Mouse (Mus musculus) forebrain, embryonic 10.5 days (tissue): ENCODE results near the gene Gm10160. TPM values are rescaled to one million over a fixed set of nuclear protein-coding genes. Genes with fewer than 3 reads are reported as not detected.

Source experiments
- DNase-seq: peaks from one replicate; pipeline ENCODE4 v3.0.0-alpha.2; 2017; ENCODE audit warnings: low spot score; ENCODE audit errors: extremely low spot score
- H3K27ac ChIP-seq: fragments of 300-500 bp; sonication (generic); 2 replicates; pipeline ENCODE4 v1.5.1; 2016; ENCODE audit warnings: mild to moderate bottlenecking
- H3K27me3 ChIP-seq: fragments of 300-500 bp; sonication (generic); 2 replicates; pipeline ENCODE4 v1.6.1; 2016; ENCODE audit warnings: mild to moderate bottlenecking; ENCODE audit not compliant: poor library complexity, severe bottlenecking
- H3K36me3 ChIP-seq: fragments of 300-500 bp; sonication (generic); replicated peaks from 2 replicates; pipeline ENCODE4 v1.6.1; 2016; ENCODE audit warnings: mild to moderate bottlenecking, moderate library complexity
- H3K4me1 ChIP-seq: fragments of 300-500 bp; sonication (generic); 2 replicates; pipeline ENCODE4 v1.6.1; 2016
- H3K4me3 ChIP-seq: fragments of 300-500 bp; sonication (generic); 2 replicates; pipeline ENCODE4 v1.5.1; 2016; ENCODE audit warnings: mild to moderate bottlenecking, moderate library complexity
- H3K9me3 ChIP-seq: fragments of 300-500 bp; sonication (generic); 2 replicates; pipeline ENCODE4 v1.6.1; 2016; ENCODE audit warnings: mild to moderate bottlenecking, moderate library complexity
- WGBS: fragments of 180-500 bp; shearing (Covaris S2); methylation state at CpG from one replicate; pipeline ENCODE4 v1.1.7; 2016; 5-methylcytosine and 5-hydroxymethylcytosine counted together
- polyA plus RNA-seq: library from polyadenylated mRNA; unstranded; fragments of >200 nt; fragmentation: Nextera tagmentation; extraction: Ambion mirVana; gene quantifications from 2 replicates; pipeline ENCODE4 v1.2.1, GENCODE M21; 2016

The Gm10160 gene
- polyA plus RNA-seq, result not detected in 2 replicates

DNA sequence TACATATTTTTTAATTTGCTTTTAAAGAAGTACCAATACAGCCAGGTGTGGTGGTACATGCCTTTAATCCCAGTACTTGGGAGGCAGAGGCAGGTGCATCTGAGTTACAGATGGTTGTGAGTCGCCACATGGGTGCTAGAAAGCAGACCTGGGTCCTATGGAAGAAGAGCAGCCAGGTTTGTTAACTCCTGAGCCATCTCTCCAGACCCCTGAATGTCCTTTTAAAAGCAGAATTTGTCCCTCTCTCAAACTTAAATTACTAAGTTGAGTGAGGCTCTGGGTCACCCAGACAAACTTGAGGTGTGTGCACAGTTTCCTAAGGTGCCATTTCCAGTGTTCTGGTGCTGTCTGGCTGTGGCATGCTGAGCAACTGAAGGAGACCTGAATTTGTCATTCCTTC lies at the start of gene Gm10160:
Gm10160 (minus strand) TSS at position 101 of the 400 bp plus-strand sequence.
- peaks cover 46% of the 10 kb centered on the region for H3K27me3 ChIP-seq
- H3K27ac ChIP-seq, result no peak within 1 kb of the TSS
- H3K36me3 ChIP-seq, result no peaks in the 10 kb centered on the region
- no peak for DNase-seq
- H3K4me3 ChIP-seq, result no peak within 1 kb of the TSS
- no peaks in the 10 kb centered on the region for H3K9me3 ChIP-seq
- WGBS, result 72% methylated on average over 1 of the region's 1 CpGs
- peaks cover 47% of the 10 kb centered on the region for H3K4me1 ChIP-seq

DNA sequence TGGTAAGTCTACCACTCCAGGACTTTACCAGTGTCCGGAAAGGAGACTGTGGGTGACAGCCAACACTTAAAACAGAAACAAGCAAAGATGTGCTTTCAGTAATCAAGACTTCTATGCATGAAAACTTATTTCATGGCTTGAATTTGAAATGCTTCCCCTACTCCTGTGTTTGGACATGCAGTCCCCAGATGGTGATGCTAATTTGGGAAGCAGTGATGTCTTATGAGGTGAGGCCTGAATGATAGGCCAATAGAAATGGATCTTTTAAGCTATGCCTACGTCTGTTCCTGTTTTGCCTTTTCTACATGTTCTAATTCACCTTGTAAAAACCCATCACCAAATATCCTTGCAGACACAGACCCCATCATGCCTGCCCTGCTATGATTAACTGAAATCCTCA lies 49.3 kb upstream of the Gm10160 start:
- Histone ChIP-seq H3K9me3 (no peaks in the 10 kb centered on the region), H3K4me3 (no peak overlapping the region), H3K4me1 (no peaks in the 10 kb centered on the region), H3K27ac (no peak overlapping the region), H3K36me3 (peaks cover 25% of the 10 kb centered on the region), H3K27me3 (no peaks in the 10 kb centered on the region)
- DNase-seq, result no peak
- 93% methylated on average over 2 of the region's 2 CpGs for WGBS

DNA sequence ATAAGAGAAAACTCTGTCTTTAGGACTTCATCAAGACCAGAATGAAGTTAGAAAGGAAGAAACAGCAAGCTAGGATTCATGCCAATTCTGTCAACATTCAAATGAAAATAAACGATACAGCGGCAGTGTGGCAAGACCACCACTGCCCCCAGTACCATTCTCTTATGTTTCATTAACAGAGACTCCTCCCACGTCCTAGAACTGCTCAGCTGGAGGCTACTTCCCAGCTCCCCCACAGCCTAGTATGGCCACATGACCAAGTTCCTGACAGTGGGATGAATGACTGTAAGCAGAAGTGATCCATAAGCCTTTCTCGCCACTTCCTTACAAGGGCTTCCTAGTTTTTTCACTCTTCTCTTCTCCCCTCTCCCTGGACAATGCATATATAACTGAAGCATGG lies 48.5 kb upstream of the Gm10160 start:
- Histone ChIP-seq H3K27ac (no peak overlapping the region), H3K27me3 (no peaks in the 10 kb centered on the region), H3K4me3 (no peak overlapping the region), H3K9me3 (no peaks in the 10 kb centered on the region), H3K4me1 (no peaks in the 10 kb centered on the region), H3K36me3 (peaks cover 31% of the 10 kb centered on the region)
- no peak for DNase-seq
- WGBS, result 88% methylated on average over 4 of the region's 4 CpGs

DNA sequence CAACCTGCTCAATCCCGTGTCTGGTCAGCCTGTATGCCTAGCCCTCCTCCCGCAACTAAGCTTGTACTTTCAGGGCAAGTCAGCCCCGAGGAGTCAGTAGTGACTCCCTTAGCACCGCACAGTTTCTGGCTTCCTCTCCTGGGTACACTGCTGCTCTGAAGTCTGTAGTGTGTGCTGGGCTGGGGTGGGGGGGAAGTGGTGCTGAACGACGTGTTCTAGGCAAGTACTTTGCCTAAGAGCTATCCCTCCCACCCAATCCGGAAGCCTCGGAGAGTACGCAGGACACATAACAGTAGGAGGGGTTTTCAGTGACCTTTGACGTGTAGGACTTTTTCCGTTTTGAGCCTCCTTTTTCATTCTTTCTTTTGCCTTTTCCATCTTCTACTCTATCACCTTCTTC lies 43.8 kb upstream of the Gm10160 start:
- no peaks in the 10 kb centered on the region for H3K4me1 ChIP-seq
- H3K27ac ChIP-seq, result no peak overlapping the region
- no peak overlapping the region for H3K4me3 ChIP-seq
- peaks cover 40% of the 10 kb centered on the region for H3K36me3 ChIP-seq
- no peak for DNase-seq
- H3K9me3 ChIP-seq, result no peaks in the 10 kb centered on the region
- H3K27me3 ChIP-seq, result no peaks in the 10 kb centered on the region
- 85% methylated on average over 11 of the region's 11 CpGs for WGBS

DNA sequence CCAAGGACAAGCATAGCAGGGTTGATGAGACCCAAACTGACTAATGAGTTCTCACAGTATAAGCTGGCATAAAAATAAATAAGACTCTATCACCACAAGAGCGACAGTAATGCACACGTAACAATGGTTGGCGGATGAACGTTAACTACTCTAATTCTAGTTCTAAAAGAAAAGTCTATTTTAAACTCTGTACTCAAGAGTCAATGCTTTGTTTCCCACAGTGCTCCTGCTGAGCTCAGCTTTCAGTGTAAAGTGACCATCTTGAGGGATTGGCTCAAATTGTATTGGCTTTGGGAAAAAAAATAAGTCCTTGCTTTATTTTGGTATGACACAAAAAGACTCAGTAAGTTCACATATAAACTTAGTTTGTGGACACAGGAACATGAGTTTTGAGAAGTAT lies 29.5 kb upstream of the Gm10160 start:
- no peaks in the 10 kb centered on the region for H3K4me1 ChIP-seq
- H3K4me3 ChIP-seq, result no peak overlapping the region
- H3K36me3 ChIP-seq, result peaks cover 27% of the 10 kb centered on the region
- WGBS, result 78% methylated on average over 4 of the region's 4 CpGs
- H3K27ac ChIP-seq, result no peak overlapping the region
- H3K27me3 ChIP-seq, result no peaks in the 10 kb centered on the region
- H3K9me3 ChIP-seq, result no peaks in the 10 kb centered on the region
- DNase-seq, result no peak

DNA sequence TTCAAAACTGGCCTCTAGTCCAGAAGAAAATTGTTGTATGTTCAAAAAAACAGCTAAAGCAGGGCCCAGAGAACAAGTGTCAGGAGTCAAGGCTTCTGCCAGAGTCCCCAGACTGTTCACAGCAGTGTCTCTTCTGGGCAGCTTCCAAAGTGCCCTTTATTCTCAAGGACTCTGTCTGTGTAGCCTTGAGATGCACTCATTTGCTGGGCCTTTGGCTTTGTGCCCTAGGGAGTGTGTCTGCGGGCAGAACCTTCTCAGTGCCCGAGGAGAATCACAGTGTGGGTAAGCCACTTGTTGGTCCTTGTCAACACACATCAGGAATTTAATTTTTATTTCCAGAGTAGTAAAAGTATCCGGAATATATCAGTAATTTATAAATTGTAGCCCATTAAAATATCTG lies 26.0 kb upstream of the Gm10160 start:
- Histone ChIP-seq H3K4me1 (no peaks in the 10 kb centered on the region), H3K9me3 (no peaks in the 10 kb centered on the region), H3K36me3 (peaks cover 15% of the 10 kb centered on the region), H3K27ac (no peak overlapping the region), H3K27me3 (no peaks in the 10 kb centered on the region), H3K4me3 (no peak overlapping the region)
- no peak for DNase-seq
- 86% methylated on average over 3 of the region's 3 CpGs for WGBS

DNA sequence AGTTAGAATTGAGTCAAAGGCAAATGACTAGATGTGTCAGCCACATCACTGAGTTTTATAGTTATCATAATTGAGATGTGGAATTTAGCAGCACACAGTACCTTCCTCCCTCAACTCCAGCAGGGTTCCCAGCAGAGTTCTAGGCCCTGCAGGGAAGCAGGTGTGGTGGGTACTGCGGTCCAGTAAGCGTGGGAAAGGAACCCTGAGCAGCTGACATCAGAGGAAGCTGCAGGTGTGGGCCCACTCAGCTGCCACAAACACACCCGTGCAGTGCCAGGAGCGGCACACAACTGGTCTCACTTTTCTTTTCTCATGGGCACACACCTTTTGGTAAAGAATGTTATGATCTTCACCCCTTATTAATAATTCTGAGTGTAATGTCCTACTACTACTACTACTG lies 25.2 kb upstream of the Gm10160 start:
- Histone ChIP-seq H3K4me1 (no peaks in the 10 kb centered on the region), H3K27ac (no peak overlapping the region), H3K9me3 (no peaks in the 10 kb centered on the region), H3K27me3 (no peaks in the 10 kb centered on the region), H3K36me3 (peaks cover 10% of the 10 kb centered on the region), H3K4me3 (no peak overlapping the region)
- DNase-seq, result no peak
- WGBS, result 90% methylated on average over 4 of the region's 4 CpGs

DNA sequence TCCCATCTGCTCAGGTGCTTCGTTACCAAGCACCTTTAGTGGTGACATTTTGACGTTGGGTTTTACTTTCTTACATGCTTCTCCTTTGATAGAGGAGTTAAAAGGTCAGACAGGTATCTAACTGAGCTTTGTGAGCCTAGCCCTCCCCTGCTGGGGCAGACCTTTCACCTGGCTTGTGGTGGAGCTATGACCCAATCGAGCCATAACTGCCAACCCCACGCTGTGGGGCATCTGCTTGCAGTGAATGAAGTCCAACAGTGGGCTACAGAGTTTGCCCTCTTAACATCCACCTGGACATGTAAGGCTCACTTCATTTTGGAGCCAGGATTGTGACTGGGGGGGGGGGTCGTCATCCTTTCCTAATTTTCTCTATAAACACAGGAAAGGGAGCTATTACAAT lies 24.7 kb upstream of the Gm10160 start:
- WGBS, result 90% methylated on average over 5 of the region's 5 CpGs
- H3K9me3 ChIP-seq, result no peaks in the 10 kb centered on the region
- no peaks in the 10 kb centered on the region for H3K4me1 ChIP-seq
- peaks cover 8% of the 10 kb centered on the region for H3K36me3 ChIP-seq
- no peak for DNase-seq
- H3K27ac ChIP-seq, result no peak overlapping the region
- no peak overlapping the region for H3K4me3 ChIP-seq
- no peaks in the 10 kb centered on the region for H3K27me3 ChIP-seq

DNA sequence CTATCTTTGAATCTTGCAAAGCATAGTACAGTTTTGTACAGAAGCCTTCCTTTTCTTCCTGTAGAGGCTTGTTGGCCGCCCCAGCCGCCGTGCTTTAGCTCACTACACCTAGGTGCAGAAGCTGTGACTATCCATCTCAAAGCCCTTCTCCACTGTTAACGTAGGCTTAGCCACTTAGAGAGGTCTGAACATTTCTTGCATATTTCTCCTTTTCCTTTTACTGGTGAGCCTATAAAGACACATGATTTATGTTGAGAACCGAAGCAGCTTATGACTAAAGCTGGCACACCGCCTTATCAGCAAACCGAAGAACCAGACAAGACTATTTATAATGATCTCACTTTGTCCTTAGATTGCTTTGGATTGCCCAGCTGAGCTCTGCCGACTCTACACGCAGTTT lies 19.8 kb upstream of the Gm10160 start:
- Histone ChIP-seq H3K27ac (no peak overlapping the region), H3K4me1 (no peaks in the 10 kb centered on the region), H3K36me3 (peaks cover 5% of the 10 kb centered on the region), H3K4me3 (no peak overlapping the region), H3K9me3 (no peaks in the 10 kb centered on the region), H3K27me3 (no peaks in the 10 kb centered on the region)
- no peak for DNase-seq
- 89% methylated on average over 9 of the region's 9 CpGs for WGBS

DNA sequence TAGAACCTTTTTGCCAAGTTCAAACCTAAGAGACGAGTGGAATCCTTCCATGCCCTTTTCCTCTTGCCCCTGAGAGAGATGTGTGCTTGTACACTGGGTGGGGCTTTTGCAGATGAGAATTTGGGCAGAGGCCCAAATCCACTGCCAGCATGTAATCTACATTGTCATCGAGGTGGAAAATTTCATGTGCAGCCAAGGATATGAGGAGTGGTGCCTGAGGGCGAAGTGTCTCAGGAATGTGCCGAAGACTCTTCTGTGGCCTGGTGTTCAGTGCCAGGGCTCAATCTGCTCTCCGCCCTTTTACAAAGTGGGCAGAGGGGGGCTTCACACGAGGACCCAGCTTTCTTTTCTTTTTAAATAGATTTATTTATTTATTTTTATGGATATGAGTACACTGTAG lies 19.0 kb upstream of the Gm10160 start:
- H3K27me3 ChIP-seq, result no peaks in the 10 kb centered on the region
- DNase-seq, result no peak
- H3K9me3 ChIP-seq, result no peaks in the 10 kb centered on the region
- H3K36me3 ChIP-seq, result peaks cover 5% of the 10 kb centered on the region
- 82% methylated on average over 6 of the region's 6 CpGs for WGBS
- H3K4me1 ChIP-seq, result peaks cover 4% of the 10 kb centered on the region; the same call in 1 of the 2 replicates
- no peak overlapping the region for H3K27ac ChIP-seq
- no peak overlapping the region for H3K4me3 ChIP-seq

DNA sequence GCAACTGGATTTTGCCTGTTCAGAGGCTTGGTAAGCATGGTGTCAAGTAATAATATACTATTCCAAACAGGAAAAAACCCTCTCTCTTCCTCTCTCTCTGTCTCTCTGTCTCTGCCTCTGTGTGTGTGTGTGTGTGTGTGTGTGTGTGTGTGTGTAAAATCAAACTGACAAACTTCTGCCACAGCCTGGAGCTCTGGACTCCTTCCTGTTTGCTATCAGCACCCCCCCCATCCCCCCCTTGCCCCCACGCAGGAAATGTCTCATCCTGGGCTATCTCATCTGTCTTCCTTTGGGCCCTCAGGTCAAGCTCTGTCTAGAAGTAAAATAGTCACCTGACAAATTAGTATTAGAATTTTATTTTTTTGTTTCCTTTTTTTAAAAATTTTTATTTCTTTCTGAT lies 18.2 kb upstream of the Gm10160 start:
- H3K4me1 ChIP-seq, result peaks cover 6% of the 10 kb centered on the region; the same call in 1 of the 2 replicates
- H3K36me3 ChIP-seq, result peaks cover 5% of the 10 kb centered on the region
- no peak overlapping the region for H3K4me3 ChIP-seq
- H3K27me3 ChIP-seq, result no peaks in the 10 kb centered on the region
- H3K9me3 ChIP-seq, result no peaks in the 10 kb centered on the region
- no peak overlapping the region for H3K27ac ChIP-seq
- no peak for DNase-seq
- WGBS, result 63% methylated on average over 1 of the region's 1 CpGs

DNA sequence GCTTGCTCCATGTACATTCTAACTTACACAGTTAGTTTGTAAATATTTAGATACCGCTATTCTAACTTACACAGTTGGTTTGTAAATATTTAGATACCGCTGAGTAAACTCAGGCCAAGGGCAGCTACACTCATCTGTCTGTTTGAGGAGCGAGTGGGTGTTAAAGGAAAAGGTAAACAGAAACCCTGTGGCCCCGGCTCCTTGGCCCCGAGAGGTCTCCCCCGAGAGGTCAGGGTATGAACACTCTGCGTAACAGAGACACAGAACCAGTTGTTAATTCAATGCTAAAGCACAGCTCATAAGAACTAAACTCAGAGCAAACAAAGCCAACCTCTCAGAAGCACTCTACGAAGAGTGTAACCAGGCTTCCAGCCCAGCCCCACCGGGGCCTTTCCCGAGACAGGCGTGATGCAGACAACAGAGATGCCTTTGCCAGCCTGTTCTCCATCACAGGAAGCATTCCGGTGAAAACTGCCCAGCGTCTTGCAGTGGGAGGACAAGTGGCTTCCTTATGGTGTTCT lies 17.0 kb upstream of the Gm10160 start:
- 87% methylated on average over 13 of the region's 13 CpGs for WGBS
- Histone ChIP-seq H3K36me3 (no peaks in the 10 kb centered on the region; the same call in 1 of the 2 replicates), H3K27me3 (no peaks in the 10 kb centered on the region), H3K27ac (no peak overlapping the region), H3K4me1 (peaks cover 6% of the 10 kb centered on the region; the same call in 1 of the 2 replicates), H3K4me3 (no peak overlapping the region), H3K9me3 (no peaks in the 10 kb centered on the region)
- DNase-seq, result no peak

DNA sequence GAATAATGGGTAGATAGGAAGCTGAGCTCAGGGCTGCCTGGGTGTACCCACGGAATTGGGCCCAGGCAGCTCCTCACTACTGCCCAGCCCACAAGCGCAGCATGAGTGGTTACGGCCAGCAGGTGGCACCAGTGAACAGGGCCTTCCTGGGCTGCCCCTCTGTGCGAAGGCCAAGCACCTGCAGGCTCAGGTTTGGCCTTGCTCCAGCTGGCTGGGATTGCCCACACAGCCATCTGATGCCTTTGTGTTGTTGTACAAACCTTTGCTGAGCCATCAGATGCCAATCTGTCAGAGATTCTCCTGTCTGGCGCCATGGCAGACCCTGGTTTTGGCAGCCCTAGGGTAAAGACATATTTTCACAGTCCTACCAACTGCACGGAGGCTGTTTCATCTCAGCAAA lies 12.6 kb upstream of the Gm10160 start:
- Histone ChIP-seq H3K4me1 (peaks cover 9% of the 10 kb centered on the region), H3K36me3 (no peaks in the 10 kb centered on the region; the same call in 1 of the 2 replicates), H3K27me3 (no peaks in the 10 kb centered on the region), H3K4me3 (no peak overlapping the region), H3K27ac (no peak overlapping the region), H3K9me3 (no peaks in the 10 kb centered on the region)
- WGBS, result 25% methylated on average over 6 of the region's 6 CpGs
- DNase-seq, result peak; percentile 65
